Mouse (Mus musculus): Measurements from ENCODE around the gene Ccdc65.

Ccdc65 gene

DNA sequence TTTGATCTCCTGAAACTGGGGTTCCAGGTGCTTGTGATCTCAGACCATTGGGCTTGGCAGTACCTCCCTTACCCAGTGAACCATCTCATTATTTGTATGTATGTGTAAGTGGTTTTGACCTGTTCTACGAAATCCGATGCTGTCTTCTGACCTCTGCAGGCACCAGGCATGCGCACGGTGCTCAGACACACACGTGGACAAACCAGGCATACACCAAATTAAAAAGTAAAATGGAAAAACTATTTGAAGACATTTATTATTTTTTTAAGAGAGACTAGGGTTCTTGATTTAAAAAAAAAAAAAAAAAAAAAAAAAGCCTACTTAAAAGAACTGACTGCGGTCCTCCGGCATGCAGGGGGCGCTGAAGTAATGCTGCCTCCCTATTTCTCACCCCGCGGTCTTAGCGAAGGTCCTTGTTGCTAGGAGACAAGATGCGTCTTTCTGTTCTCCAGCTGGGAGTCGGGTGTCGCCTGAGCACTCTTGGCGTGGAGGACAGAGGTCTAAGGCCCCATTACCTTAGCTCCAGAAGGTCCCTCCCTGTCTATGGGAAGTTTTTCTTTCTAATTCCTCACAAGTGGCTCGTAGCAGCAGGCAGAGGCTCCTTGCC, at the start of gene Ccdc65:
Gene Ccdc65 (plus strand): TSS at position 442 of the 607 bp plus-strand sequence.
- peak; percentile 32 to 84 for DNase-seq (ENCODE audit: low spot score in 2 of 2)

DNA sequence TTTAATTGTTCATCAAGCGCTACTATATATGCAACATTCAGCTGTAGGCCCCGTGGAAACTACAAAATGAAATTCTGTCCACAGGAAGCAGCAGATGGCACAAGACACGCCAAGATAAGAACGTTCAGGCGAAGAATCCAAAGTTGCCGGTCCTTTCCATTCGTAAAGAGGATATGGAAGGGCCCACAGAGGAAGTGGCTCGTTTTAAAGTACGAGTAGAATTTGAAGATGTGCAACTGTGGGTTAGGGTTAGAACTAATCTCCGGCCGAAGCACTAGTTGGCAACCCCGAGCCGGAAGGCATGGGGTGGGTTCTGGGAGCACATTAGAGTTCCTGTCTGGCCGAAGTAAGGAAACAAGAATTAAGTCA, 45.8 kb upstream of the Ccdc65 start:
- DNase-seq (ENCODE audit: low spot score in 2 of 2): no peak

DNA sequence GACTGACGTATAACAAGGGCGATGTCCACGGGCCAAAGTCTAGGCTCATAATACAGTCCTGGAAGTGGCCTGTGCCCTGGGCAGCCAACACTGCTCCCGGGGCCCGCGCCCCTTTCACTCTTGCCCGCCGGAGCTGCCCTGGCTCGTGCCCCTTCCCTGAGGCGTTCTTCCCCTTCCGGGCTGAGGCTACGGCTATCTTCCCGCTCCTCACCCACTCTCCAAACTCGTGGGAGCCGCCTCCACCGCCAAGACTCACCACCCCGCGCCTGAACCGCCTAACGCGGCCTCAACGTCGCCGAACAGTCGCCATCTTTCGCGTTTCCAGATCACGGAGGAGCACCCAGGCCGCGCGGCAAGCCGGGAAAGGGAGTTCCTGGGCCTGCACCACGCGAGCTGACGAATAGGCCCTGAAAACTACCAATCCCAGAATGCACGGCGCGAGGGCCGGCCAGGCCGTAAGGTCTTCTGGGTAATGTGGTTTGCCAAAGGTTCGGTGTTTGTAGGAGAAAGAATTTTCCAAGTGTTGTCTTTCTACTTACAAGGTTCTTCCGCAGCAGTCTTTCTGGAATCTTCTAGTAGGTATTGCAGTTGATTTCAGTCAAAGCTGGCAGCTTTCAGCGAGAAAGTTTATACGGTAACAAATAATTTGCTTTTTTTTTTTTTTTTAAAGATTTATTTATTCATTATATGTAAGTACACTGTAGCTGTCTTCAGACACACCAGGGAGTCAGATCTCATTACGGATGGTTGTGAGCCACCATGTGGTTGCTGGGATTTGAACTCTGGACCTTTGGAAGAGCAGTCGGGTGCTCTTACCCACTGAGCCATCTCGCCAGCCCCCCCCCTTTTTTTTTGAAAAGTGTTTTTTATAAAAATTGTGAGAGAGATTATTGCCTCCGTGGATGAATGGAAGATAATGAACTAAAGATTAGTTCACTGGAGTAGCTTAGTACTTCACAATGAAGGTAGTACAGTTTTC, 45.2 kb upstream of the Ccdc65 start, which contains the start of gene Ddx23:
Gene Ddx23 (minus strand): TSS at position 328 of the 979 bp plus-strand sequence.
- DNase-seq (ENCODE audit: low spot score in 2 of 2): peak; percentile 93 to 99

DNA sequence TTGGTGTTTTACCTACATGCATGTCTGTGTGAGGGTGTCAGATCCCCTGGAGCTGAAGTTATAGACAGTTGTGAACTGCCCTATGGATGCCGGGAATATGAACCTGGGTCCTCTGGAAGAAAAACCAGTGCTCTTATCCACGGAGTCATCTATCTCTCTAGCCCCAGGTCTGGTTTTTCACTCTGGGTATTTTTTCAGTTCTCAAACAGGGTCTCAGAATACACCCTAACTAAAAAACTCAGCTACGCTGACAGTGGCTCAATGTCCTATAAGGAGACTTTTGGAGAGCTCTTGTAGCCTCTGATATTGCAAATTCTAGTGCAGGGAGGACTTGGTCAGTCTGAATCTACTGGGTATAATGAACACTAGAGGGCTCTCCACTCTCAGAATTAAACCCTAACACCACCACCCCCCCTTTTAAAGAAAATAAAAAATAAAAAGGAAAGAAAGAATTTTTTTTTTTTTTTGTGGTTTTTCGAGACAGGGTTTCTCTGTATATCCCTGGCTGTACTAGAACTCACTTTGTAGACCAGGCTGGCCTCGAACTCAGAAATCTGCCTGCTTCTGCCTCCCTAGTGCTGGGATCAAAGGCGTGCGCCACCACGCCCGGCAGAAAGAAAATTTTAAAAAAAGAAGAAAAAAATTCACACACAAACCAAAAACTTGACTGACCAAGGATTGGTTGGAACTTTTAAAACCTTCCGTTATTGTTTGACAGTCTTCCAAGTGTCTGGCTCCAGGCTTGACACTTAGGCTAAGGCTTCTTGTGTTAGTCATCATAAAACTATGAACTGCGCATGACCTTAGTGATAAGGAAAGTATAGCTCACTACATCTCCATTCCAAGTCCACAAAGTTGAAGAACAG, 43.7 kb upstream of the Ccdc65 start:
- DNase-seq (ENCODE audit: low spot score in 2 of 2): no peak

DNA sequence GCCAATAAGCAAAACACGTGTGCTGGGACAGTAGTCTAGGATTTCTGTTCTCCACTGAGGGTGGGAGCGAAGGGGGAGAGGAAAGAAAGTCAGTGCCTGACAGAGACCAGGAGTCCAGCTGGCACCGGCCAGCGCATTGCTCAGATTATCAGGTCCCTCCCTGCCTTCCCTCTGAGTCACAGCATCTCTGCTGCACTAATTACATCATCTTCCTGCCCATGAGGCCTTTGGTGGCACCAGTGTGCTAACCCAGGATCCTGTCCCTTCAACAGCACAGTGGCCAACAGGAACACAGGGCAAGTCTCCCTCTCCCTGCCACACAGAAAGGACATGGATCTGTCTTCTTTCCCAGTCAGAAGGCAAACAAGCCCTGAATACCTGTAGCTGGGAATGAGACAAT, 35.4 kb upstream of the Ccdc65 start:
- no peak for DNase-seq (ENCODE audit: low spot score in 2 of 2)

DNA sequence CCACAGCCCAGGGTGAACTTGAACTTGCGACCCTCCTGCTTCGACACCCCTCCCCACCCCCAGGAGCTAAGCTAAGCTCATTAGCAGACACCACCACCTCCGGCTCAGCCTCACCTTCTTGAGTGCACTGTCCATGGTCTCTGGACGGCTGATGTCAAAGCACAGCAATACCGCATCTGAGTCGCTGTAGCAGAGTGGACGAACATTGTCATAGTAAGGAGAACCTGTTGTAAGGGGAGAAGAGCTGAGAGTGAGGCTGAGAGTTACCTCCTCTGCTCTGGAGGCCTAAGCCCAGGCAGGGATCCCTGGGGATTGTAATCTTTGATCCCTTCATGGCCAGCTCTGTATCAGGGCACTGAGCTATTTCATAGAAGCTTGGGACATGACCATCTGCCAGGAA, 34.3 kb upstream of the Ccdc65 start:
- no peak for DNase-seq (ENCODE audit: low spot score in 2 of 2)

DNA sequence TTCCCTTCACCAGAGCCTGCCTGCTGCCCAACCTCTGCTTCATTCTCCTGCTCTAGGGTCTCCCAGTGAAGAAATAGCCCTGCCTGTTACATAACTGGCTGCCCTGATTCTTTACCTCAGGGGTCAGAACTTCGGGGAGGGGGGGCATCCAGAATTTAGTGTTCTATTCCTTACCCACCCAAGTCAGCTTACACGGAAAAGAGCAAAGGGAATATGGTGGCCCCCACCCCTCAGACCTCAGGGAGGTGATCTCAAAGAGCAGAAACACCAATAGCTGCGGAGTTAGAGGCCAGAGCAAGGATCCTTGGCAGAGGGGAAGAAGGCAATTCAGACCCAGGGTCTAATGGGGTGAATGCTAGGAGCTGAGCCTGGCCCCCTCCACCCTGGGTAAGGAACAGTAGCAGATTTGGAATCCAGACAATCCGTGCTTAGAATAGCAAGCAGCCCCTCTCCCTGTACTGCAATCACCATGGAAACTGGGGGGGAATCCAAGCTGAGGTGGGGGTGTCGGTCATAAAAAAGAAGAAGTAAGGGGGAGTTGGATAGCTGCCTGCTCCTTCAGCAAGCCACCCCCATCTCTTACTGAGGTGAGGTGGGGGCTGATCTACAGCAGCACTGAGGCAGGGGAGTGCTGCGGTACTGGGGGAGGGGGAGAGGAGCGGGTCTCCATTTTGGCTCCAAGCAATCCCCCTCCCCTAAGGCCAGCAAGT, 33.6 kb upstream of the Ccdc65 start:
- DNase-seq (ENCODE audit: low spot score in 2 of 2): no peak

DNA sequence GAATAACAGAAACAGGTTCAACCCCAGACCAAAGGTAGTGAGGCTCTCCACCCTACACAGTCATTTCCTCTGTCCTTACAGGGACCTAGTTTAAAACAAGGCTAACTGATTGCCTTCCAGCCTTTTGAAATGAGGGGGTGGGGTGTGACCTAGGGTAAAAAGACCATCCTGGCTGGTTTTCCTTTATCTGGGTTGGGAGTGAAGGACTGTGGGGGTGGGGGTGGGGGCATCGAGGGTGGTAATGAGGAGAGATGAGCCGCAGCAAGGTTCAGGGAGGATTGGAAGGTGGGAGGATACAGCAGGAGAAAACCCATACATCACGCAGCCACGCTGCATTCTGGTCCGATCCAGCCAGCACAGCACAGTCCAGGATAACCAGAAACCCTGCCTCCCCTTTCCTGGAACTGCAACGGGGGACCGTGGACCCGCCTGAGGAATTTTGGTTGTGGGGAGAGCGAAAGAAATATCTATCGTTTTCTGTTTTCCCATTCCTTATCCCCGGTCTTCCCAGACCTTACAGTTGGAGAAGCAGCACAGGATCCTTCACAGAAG, 32.9 kb upstream of the Ccdc65 start:
- no peak for DNase-seq (ENCODE audit: low spot score in 2 of 2)

DNA sequence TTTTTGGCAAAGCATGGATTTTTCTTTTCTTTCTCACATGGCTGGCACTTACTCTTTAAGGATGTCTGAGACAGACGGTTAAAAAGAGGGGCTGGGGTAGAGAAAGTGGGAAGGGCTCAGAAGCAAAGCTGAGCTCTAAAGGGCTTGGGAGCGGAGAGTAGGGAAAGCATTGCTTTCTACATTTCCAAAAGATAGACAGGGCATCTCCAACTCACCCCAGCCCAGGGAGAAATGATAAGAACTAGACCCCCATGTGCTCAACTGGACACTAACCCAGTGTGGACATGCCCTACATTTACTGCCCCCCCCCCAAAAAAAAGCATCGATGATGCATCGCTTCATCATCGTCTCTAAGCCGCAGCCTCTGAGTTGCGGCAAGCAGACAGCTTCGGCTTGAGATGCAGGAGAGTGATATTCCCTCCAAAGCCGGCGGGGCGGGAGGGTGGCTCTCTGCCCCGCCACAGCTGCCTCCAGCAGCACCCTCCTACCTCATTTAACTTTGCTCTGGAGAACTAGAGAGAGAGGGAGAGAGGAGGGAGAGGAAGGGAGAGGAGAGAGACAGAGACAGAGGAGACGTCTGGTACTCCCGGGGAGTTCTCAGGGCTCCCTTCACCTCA, 32.3 kb upstream of the Ccdc65 start:
- no peak for DNase-seq (ENCODE audit: low spot score in 2 of 2)

DNA sequence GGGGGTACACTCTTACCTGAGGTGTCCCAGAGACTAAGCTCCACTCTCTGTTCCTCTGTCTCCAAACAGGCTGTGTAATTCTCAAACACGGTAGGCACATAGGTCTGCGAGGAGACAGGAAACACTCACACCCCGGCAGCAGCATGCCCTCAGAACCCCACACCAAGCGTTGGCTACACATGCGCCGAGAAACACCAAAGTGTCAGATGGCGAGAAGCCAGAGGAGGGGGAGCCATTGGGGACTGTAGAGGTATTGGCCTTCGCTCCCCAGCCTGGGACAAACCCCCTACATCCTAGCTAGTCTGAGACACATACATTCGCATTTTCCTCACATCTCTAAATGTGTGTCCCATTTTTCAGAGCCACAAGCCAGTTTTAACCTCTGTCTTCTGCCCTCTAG, 31.5 kb upstream of the Ccdc65 start:
- DNase-seq (ENCODE audit: low spot score in 2 of 2): no peak

DNA sequence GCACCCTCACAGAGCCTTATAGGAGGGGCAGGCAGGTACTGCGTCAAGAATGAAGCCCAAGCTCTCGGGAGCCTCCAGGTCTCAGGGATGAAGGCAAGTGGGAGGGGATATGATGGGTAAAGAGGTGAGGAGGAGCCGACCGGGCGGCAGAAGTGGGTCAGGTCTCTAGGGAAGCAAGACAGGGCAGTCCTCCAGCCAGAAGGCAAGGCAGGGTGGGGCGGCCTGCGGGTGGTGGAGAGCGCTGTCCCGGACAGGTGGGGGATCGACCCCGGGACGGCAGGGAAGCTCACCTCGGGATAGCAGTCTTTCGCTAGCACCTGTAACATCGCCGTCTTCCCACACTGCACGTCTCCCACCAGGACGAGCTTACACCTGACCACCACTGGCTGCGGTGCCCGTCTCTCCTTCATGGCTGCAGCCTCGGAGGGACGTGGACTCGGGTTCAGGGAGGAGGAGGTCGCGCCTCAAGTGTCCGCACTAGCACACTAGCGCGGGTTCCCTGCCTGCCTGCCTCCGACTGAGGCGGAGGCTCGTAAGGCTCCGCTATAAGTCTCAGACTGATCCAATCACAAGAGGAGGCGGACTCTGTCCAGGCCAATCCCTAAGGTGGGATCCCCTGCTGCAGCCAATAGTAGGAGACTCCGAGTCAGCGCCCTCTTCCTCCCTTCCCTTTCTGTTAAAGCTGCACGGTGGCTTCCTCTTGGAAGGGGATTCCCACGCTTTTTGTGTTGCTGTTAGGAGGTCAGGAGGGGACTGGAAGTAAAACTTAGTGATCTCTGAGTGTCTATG, 30.9 kb upstream of the Ccdc65 start, which contains the start of gene Rnd1:
Gene Rnd1 (minus strand): TSS at position 522 of the 789 bp plus-strand sequence.
- peak; percentile 26 to 59 for DNase-seq (ENCODE audit: low spot score in 2 of 2)

DNA sequence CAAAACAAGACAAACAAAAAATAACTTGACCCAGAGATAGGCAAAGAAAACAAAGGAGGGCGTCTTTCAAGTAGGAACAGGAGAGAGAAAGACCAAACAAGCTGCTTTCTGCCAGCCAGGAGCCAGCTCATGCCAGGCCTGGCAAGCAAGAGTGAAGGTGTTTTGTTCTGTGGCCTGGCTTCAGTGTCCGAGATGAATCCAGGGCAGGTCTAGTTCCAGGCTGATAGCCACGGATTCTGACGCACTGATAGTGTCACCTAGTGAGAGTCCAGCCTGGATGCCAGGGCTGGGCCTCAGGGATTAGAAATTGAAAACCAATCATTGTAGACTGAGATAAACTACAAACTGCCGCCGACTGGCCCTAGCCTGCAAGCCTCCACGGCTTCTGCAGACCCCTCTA, 30.0 kb upstream of the Ccdc65 start:
- DNase-seq (ENCODE audit: low spot score in 2 of 2): no peak

DNA sequence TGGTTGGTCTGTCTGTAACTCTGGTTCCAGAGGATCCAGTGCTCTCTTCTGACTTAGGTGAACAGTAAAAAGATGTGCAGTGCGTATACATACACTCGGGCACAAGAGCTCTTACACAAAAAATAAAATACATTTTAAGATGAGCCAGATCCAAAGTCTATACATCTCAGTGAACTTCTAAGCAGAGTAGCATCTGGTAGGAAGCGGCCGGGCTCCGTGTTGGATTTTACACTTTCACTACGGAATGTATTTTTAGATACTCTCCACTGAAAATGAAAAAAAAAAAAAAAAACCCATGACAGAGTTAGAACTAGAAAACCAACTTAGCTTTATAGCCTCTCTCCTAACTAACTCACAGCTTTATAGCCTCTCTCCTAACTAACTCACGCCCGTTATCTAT, 27.3 kb upstream of the Ccdc65 start:
- DNase-seq (ENCODE audit: low spot score in 2 of 2): no peak

DNA sequence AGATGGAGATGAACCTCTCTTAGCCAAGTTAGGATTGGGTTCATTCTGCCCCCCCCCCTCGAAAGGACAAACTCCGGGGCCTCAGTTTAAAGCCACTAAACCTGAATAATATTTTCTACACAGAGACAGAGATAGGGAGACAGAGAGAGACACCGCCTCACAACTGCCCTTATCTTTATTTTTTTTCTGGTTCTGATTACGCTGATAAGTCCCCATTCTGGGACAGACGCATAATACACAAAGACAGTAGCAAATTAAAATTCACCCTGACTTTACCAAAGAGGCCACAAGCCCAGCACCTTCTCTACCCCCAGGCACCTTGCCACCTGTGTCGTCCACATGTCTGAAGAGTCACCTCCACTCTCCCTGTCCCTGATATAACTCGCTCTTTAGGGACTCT, 26.4 kb upstream of the Ccdc65 start:
- DNase-seq (ENCODE audit: low spot score in 2 of 2): no peak

DNA sequence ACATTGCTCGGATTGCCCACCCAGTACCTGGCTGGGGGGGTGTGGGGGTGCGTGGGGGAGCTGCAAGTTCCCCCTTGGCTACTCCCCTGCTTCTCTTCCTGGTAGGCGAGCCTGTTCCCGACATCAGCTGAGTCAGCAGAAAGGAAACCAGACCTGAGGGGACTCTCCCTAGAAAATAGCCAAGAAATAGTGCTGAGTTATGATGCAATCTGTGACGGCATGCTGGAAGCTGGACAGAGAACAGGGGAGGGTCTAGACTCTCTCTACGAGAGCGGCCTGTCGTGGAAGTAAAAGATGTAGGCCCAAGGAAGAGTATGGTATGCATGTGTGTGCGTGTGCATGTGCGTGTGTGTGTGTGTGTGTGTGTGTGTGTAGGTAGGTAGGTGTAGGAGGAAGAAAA, 24.8 kb upstream of the Ccdc65 start:
- DNase-seq (ENCODE audit: low spot score in 2 of 2): no peak

DNA sequence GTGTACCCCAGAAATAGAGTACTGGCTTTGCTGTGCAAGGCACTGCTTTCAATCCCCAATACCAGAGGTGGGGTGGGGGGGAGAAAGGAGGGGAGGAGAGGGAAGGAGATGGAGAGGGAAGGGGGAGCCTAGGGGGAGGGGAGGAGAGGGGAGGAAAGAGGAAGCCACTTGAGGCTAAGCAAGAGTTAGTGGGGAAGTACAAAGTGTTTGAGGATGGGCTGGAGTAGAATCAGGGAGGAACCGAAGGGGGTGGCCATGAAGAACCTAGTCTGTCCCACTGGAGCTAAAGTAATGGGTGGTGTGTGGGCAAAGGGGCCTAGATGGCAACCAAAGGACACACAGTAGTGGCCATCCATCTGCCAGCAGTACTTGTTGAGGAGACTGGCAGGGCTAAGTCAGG, 24.3 kb upstream of the Ccdc65 start:
- no peak for DNase-seq (ENCODE audit: low spot score in 2 of 2)

DNA sequence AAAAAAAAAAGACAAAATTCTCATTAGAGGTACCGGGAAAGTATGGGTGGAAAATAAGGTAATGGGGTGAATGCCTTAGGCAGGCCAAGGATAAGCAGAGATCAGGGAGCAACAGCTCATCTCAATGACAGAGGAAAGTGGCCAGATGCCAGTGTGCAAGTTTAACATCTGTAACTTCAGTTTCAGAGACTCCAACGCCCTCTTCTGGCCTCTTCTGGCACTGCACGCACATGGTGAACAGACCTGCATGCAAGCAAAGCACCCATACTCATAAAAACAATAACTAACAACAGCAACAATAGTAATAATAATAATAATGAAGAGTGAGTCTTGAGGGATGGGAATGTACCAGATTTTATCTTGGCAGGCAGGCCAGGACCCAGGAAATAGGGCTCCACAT, 22.1 kb upstream of the Ccdc65 start:
- peak in 1 of 2 experiments; percentile 43 for DNase-seq (ENCODE audit: low spot score in 2 of 2)

DNA sequence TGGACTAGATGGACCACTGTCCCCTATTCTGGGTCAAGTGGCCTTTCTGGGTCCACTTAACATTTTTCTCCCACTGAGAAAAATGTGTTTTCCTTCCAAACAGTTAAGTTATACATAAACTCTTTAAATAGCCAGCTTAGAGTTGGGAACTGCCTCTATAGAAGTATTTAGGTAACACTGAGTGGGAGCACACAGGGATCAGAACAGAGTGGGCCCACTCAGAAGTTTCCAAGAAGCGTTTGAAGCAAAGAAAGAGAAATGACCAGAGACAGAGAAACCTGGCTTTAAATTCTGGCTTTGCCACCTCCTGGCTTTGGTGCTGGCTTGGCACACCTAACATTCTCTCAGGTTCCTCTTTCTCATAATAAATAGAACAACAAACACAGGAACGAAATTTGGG, 18.3 kb upstream of the Ccdc65 start:
- no peak for DNase-seq (ENCODE audit: low spot score in 2 of 2)

DNA sequence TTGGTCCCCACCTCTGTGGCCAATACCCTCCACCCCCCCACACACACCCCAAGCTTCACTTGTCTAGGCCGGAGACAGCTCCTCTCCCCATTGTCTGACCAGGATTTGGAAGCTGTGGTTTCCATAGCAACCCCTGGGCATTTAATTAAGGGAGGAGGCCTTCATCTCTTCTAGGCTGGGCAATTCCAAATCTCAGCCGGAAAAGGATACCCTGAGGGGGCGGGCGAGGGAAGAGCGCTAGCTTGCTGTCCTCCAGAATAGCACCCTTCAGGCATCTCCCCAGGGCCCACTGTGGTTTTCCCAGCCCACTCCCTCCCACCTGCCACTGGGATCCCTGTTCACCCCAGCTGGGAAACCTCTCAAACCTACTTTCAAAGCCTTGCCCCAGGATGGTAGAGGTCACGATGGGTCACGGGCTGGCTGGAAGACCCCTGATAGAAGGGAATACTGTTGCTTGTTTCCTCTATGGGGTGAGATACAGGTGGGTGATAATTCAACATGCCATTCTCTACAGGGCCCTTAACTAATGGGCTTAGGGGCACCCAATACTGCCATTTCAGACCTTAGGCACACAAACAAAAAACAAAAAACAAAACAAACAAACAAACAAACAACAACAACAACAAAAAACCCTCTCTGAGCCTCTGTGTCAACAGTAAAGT, 16.4 kb upstream of the Ccdc65 start:
- no peak for DNase-seq (ENCODE audit: low spot score in 2 of 2)

Data from spleen, postnatal 10 days (tissue).